Mouse (Mus musculus) heart, embryonic 15.5 days (tissue): ENCODE data around the gene Man2a1. TPM values are rescaled to one million over a fixed set of nuclear protein-coding genes. Genes with fewer than 3 reads are reported as not detected.
A peak's percentile ranks its signal among the peaks of the same experiment; 100 is the strongest.

Experiments used
- ATAC-seq: fragments of 200-750 bp; cut with Nextera tagmentation; replicated peaks from 2 replicates; pipeline ENCODE4 v1.8.0; 2017; ENCODE audit warnings: low read depth, moderate TSS enrichment; ENCODE audit not compliant: insufficient number of reproducible peaks, insufficient read depth, low FRiP score
- H3K27ac ChIP-seq: fragments of 300-500 bp; sonication (generic); 2 replicates; pipeline ENCODE4 v1.5.1; 2015; ENCODE audit warnings: mild to moderate bottlenecking, inconsistent platforms
- H3K27me3 ChIP-seq: fragments of 300-500 bp; sonication (generic); 2 replicates; pipeline ENCODE4 v1.6.1; 2015; ENCODE audit warnings: inconsistent platforms
- H3K36me3 ChIP-seq: fragments of 300-500 bp; sonication (generic); 2 replicates; pipeline ENCODE4 v1.6.1; 2015; ENCODE audit warnings: mild to moderate bottlenecking, inconsistent platforms
- H3K4me1 ChIP-seq: fragments of 300-500 bp; sonication (generic); replicated peaks from 2 replicates; pipeline ENCODE4 v1.6.1; 2015; ENCODE audit warnings: inconsistent platforms
- H3K4me2 ChIP-seq: fragments of 300-500 bp; sonication (generic); 2 replicates; pipeline ENCODE4 v1.6.1; 2015; ENCODE audit warnings: inconsistent platforms, mild to moderate bottlenecking, moderate library complexity
- H3K4me3 ChIP-seq: fragments of 300-500 bp; sonication (generic); 2 replicates; pipeline ENCODE4 v1.5.1; 2015; ENCODE audit warnings: mild to moderate bottlenecking, inconsistent platforms
- H3K9ac ChIP-seq: fragments of 300-500 bp; sonication (generic); 2 replicates; pipeline ENCODE4 v1.6.1; 2015; ENCODE audit warnings: mild to moderate bottlenecking, inconsistent platforms
- H3K9me3 ChIP-seq: fragments of 300-500 bp; sonication (generic); replicated peaks from 2 replicates; pipeline ENCODE4 v1.6.1; 2016; ENCODE audit warnings: inconsistent platforms
- WGBS: fragments of 180-500 bp; shearing (Covaris S2); methylation state at CpG from one replicate; pipeline ENCODE4 v1.1.7; 2015; ENCODE audit warnings: mixed read lengths; 5-methylcytosine and 5-hydroxymethylcytosine counted together
- polyA plus RNA-seq: library from polyadenylated mRNA; unstranded; fragments of >200 nt; fragmentation: Nextera tagmentation; extraction: Ambion mirVana; gene quantifications from 2 replicates; pipeline ENCODE4 v1.2.1, GENCODE M21; 2015

The Man2a1 gene
- polyA plus RNA-seq, 1 experiment from 2014 or later = 5.1 TPM

DNA sequence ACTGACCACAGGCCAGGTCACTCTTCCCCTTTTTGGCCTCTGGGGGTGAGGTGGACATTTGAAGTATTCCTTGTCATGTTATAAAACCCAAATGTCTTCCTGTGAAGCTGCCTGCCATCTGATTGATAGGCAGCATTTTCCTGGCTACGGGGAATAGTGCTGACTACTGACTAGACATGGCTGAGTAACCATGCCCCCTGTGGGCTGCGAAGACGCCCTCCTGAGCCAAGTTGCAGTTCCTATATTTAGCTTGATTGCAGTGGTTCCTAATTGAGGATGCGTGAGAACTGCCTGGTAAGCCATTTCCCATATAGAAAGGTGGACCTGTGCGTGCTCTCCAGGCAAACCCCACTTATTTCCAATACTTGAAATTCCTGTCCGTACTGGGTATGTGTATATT is 14.9 kb downstream of the Man2a1 start:
- Histone ChIP-seq H3K4me1 (peaks cover 32% of the 10 kb centered on the region), H3K27ac (no peak overlapping the region), H3K4me3 (no peak overlapping the region), H3K36me3 (no peaks in the 10 kb centered on the region), H3K4me2 (no peak overlapping the region), H3K27me3 (no peaks in the 10 kb centered on the region), H3K9me3 (no peaks in the 10 kb centered on the region), H3K9ac (no peak overlapping the region)
- 67% methylated on average over 6 of the region's 6 CpGs for WGBS
- no peak for ATAC-seq

GRCm38 (mm10) chr17:64616259-64616658 is 15.7 kb downstream of the Man2a1 start:
- no peak overlapping the region for H3K4me2 ChIP-seq
- no peak for ATAC-seq
- no peaks in the 10 kb centered on the region for H3K36me3 ChIP-seq
- no peaks in the 10 kb centered on the region for H3K27me3 ChIP-seq
- no peak overlapping the region for H3K9ac ChIP-seq
- H3K4me3 ChIP-seq = no peak overlapping the region
- peaks cover 37% of the 10 kb centered on the region for H3K4me1 ChIP-seq
- no peaks in the 10 kb centered on the region for H3K9me3 ChIP-seq
- no peak overlapping the region for H3K27ac ChIP-seq
- WGBS = 79% methylated on average over 6 of the region's 6 CpGs

GRCm38 (mm10) chr17:64617838-64618237 is 17.3 kb downstream of the Man2a1 start:
- H3K27ac ChIP-seq = no peak overlapping the region
- 39% methylated on average over 4 of the region's 4 CpGs for WGBS
- no peak overlapping the region for H3K4me3 ChIP-seq
- H3K9me3 ChIP-seq = no peaks in the 10 kb centered on the region
- H3K27me3 ChIP-seq = no peaks in the 10 kb centered on the region
- H3K4me2 ChIP-seq = no peak overlapping the region
- H3K4me1 ChIP-seq = peaks cover 40% of the 10 kb centered on the region
- 0 out of 2 replicates have a peak, but pooled peaks have one; percentile 10 for ATAC-seq
- no peak overlapping the region for H3K9ac ChIP-seq
- H3K36me3 ChIP-seq = no peaks in the 10 kb centered on the region

DNA sequence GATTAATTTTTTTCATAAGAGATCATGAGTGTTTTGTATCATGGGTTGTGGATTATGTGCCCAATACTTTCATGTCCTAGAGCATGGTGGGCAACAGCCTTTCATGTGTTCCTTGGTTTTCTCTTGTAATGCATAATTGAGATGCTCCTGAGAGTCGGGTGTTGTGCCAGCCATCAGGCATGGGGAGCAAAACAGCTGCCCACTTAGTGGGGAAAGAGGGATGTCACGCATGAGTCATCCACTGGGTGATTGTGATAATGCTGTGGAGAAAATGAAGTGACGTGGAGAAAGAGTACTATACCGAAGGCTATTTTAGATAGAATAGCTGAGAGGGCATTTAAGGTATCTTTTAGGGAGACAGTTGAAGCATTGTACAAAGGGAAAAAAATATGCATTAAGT is 18.5 kb downstream of the Man2a1 start:
- H3K27me3 ChIP-seq = no peaks in the 10 kb centered on the region
- H3K9me3 ChIP-seq = no peaks in the 10 kb centered on the region
- no peak for ATAC-seq
- H3K4me1 ChIP-seq = peaks cover 40% of the 10 kb centered on the region
- 65% methylated on average over 4 of the region's 4 CpGs for WGBS
- H3K4me3 ChIP-seq = no peak overlapping the region
- no peaks in the 10 kb centered on the region for H3K36me3 ChIP-seq
- no peak overlapping the region for H3K9ac ChIP-seq
- no peak overlapping the region for H3K27ac ChIP-seq
- H3K4me2 ChIP-seq = no peak overlapping the region

- WGBS = 29% methylated on average over 9 of the region's 9 CpGs
Measured at GRCm38 (mm10) chr17:64620135-64620534, 19.6 kb downstream of the Man2a1 start.

GRCm38 (mm10) chr17:64620627-64621026 is 20.1 kb downstream of the Man2a1 start:
- no peak for ATAC-seq
- H3K9me3 ChIP-seq = no peaks in the 10 kb centered on the region
- no peaks in the 10 kb centered on the region for H3K27me3 ChIP-seq
- no peak overlapping the region for H3K9ac ChIP-seq
- no peak overlapping the region for H3K27ac ChIP-seq
- H3K36me3 ChIP-seq = peaks cover 4% of the 10 kb centered on the region; the same call in 1 of the 2 replicates
- WGBS = 74% methylated on average over 3 of the region's 3 CpGs
- no peak overlapping the region for H3K4me2 ChIP-seq
- no peak overlapping the region for H3K4me3 ChIP-seq
- peaks cover 35% of the 10 kb centered on the region for H3K4me1 ChIP-seq

More at GRCm38 (mm10) chr17:64620135-64620534, 19.6 kb downstream of the Man2a1 start:
- Histone ChIP-seq H3K4me3 (no peak overlapping the region), H3K27ac (no peak overlapping the region), H3K27me3 (no peaks in the 10 kb centered on the region), H3K4me1 (peaks cover 40% of the 10 kb centered on the region), H3K4me2 (no peak overlapping the region; the same call in 1 of the 2 replicates), H3K9ac (no peak overlapping the region), H3K9me3 (no peaks in the 10 kb centered on the region), H3K36me3 (no peaks in the 10 kb centered on the region; the same call in 1 of the 2 replicates)
- ATAC-seq = no peak

- H3K36me3 ChIP-seq = peaks cover 10% of the 10 kb centered on the region; the same call in 1 of the 2 replicates
- no peak overlapping the region for H3K4me3 ChIP-seq
- ATAC-seq = no peak
- no peak overlapping the region for H3K27ac ChIP-seq
- no peaks in the 10 kb centered on the region for H3K9me3 ChIP-seq
- no peak overlapping the region for H3K4me2 ChIP-seq
- no peaks in the 10 kb centered on the region for H3K27me3 ChIP-seq
- no peak overlapping the region for H3K9ac ChIP-seq
- peaks cover 33% of the 10 kb centered on the region for H3K4me1 ChIP-seq
- 67% methylated on average over 8 of the region's 8 CpGs for WGBS
Measured at GRCm38 (mm10) chr17:64621226-64621625, 20.7 kb downstream of the Man2a1 start.

GRCm38 (mm10) chr17:64621649-64622351 is 21.3 kb downstream of the Man2a1 start:
- H3K27ac ChIP-seq = peak overlapping the region; percentile 71

GRCm38 (mm10) chr17:64622352-64622886 is 21.9 kb downstream of the Man2a1 start:
- Histone ChIP-seq H3K4me1 (peaks cover 29% of the 10 kb centered on the region), H3K9me3 (no peaks in the 10 kb centered on the region), H3K36me3 (peaks cover 17% of the 10 kb centered on the region; the same call in 1 of the 2 replicates), H3K27me3 (no peaks in the 10 kb centered on the region), H3K4me3 (peak overlapping the region; percentile 7; the same call in 1 of the 2 replicates), H3K4me2 (peak overlapping the region; percentile 47), H3K27ac (peak overlapping the region; percentile 71), H3K9ac (no peak overlapping the region)
- peak; percentile 76 for ATAC-seq
- 68% methylated on average over 11 of the region's 11 CpGs for WGBS

More at GRCm38 (mm10) chr17:64621649-64622351, 21.3 kb downstream of the Man2a1 start:
- WGBS = 82% methylated on average over 9 of the region's 9 CpGs
- Histone ChIP-seq H3K4me2 (peak overlapping the region; percentile 47), H3K4me3 (peak overlapping the region; percentile 7; the same call in 1 of the 2 replicates), H3K9me3 (no peaks in the 10 kb centered on the region), H3K27me3 (no peaks in the 10 kb centered on the region), H3K9ac (no peak overlapping the region), H3K4me1 (peaks cover 33% of the 10 kb centered on the region), H3K36me3 (peaks cover 15% of the 10 kb centered on the region; the same call in 1 of the 2 replicates)
- ATAC-seq = no peak

DNA sequence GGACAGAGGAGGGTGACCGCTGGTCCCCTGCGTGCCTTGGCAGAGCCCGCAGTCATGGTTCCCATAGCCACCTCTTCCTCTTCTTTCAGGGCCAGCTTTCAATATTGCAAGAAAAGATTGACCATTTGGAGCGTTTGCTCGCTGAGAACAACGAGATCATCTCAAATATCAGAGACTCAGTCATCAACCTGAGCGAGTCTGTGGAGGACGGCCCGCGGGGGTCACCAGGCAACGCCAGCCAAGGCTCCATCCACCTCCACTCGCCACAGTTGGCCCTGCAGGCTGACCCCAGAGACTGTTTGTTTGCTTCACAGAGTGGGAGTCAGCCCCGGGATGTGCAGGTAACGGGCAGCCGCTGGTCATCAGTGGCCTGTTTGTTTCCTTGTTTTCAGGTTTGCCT is 23.9 kb downstream of the Man2a1 start:
- H3K27me3 ChIP-seq = no peaks in the 10 kb centered on the region
- no peak overlapping the region for H3K4me2 ChIP-seq
- no peak for ATAC-seq
- H3K36me3 ChIP-seq = peaks cover 17% of the 10 kb centered on the region; the same call in 1 of the 2 replicates
- 86% methylated on average over 15 of the region's 15 CpGs for WGBS
- no peaks in the 10 kb centered on the region for H3K9me3 ChIP-seq
- no peak overlapping the region for H3K9ac ChIP-seq
- no peak overlapping the region for H3K4me3 ChIP-seq
- H3K27ac ChIP-seq = no peak overlapping the region
- peaks cover 17% of the 10 kb centered on the region for H3K4me1 ChIP-seq

DNA sequence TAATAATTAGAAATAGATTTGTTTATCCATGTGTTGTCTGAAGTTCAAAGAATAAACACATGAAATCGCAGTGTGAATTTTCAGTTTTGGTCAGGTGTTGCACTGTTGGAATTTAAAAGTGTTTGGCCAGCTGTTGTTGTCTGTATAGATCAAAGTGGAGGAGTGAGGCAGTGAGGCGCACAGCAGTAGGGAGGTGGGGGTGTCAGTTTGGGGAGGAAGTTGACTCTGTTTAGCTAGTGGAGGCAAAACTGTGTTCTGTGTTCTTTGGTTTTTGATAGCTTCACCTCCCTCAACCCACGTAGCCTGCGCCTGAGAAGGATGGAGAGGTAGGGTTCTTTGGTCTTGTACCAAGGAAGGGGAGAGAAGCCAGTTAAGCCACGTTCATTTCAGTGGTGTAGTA is 28.3 kb downstream of the Man2a1 start:
- ATAC-seq = no peak

More for the DNA sequence above, 28.3 kb downstream of the Man2a1 start:
- Histone ChIP-seq H3K27ac (no peak overlapping the region), H3K4me3 (no peak overlapping the region), H3K9ac (no peak overlapping the region), H3K4me2 (no peak overlapping the region), H3K27me3 (no peaks in the 10 kb centered on the region), H3K9me3 (no peaks in the 10 kb centered on the region), H3K4me1 (no peaks in the 10 kb centered on the region), H3K36me3 (peaks cover 21% of the 10 kb centered on the region; the same call in 1 of the 2 replicates)
- 83% methylated on average over 5 of the region's 5 CpGs for WGBS
